Mouse (Mus musculus) right cerebral cortex, adult 2 months (tissue): ENCODE data around the gene Spsb2.
"Not testable (repeated sequence)": the region's sequence is repeated elsewhere in the genome, so short reads cannot be mapped to it uniquely, and the experiment has no call there.

Experiments used
- DNase-seq, 2 experiments: peaks; one replicate each; pipeline ENCODE4 v3.0.0; 2021 to 2022; ENCODE audit warnings: low spot score in 2 of 2

Spsb2 gene

DNA sequence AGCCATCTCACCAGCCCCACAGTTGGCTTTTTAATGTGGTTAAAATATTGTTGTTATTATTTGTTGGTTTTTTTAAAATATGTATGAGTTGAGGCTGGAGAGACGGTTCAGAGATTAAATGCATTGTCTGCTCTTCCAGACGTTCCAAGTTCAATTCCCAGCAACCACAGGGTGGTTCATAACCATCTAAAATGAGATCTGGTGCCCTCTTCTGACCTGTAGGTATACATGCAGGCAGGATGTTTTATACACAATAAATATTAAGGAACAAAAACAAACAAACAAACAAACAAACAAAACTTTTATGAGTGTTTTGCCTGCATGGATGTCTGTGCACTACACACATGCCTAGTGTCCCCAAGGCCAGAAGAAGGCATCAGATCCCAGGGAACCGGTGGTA lies 5.4 kb upstream of the Spsb2 start:
- no peak for DNase-seq

DNA sequence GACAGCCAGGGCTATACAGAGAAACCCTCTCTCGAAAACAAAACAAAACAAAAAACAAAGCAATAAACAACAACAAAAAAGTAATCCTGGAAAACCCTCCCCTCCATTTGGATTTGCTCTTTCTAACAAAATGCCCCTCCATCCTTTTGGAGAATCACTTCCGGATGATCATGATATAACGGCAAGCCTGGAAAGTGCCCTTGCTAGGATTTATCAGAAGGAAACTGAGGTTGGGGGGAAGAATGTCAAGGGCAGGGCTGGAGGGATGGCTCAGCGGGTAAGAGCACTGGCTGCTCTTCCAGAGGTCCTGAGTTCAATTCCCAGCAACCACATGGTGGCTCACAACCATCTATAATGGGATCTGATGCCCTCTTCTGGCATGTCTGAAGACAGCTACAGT lies 4.8 kb upstream of the Spsb2 start:
- DNase-seq: not testable (repeated sequence)

DNA sequence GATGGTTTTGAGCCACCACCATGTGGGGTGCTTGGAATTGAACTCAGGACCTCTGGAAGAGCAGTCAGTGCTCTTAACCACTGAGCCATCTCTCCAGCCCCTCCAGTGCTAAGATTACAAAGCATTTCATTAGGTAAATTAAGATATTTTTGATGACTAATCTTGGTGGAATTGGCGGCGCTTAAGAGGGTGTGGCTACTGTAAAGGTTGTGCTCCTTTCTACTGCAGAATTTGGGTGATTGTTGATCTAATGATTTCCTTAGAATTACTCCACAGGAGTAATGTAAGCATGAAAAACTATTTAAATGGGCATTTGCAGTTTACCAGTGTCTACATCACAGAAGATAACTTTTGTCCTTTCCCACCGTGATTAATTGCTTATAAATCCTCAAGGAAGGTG lies 4.1 kb upstream of the Spsb2 start:
- no peak for DNase-seq

DNA sequence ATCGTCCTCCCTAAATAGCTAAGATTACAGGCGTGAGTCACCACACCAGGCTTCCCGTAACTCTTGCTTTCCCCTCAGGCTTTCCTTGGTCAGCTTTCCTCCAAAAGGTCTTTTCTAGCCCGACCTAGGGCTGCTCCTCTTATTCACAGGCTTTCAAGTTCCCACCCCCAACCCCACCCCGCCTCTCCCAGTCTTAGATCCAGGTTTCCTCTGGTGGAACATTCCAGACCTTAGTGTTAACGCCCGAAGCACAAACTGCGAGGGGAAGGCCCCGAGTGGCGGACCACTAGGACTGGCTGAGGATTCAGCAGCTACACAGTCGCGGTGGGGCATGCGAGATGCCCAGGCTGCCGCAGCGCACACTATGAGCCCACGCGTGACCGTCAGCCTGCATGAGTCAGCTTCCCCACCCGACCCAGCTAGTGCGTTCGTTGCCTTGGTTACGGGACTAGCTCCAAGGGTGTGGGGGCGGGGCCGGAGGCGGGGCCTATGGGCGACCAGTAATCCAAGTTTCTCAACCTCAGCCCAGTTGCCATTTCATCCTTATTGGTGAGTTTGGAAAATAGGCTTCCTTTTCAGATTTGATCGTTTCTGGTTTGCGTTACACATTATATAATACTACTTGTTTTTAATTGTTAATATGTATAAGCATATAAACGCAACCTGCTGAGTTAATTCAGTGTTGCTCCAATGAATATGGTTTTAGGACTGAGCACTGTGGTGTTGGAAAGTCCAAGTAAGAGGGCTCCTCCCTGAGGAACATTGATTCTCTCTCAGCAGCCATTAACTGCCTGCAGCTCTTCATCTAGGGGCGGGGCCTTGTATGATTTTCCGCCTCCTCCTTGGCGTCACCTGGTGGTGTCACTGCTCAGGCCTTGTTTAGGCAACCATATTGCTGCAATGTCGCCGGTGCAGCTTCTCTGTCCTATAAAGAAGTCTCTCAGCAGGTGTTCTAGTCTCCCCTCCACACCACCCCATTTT lies 2.8 kb upstream of the Spsb2 start:
- DNase-seq: peak; percentile 96 to 97

DNA sequence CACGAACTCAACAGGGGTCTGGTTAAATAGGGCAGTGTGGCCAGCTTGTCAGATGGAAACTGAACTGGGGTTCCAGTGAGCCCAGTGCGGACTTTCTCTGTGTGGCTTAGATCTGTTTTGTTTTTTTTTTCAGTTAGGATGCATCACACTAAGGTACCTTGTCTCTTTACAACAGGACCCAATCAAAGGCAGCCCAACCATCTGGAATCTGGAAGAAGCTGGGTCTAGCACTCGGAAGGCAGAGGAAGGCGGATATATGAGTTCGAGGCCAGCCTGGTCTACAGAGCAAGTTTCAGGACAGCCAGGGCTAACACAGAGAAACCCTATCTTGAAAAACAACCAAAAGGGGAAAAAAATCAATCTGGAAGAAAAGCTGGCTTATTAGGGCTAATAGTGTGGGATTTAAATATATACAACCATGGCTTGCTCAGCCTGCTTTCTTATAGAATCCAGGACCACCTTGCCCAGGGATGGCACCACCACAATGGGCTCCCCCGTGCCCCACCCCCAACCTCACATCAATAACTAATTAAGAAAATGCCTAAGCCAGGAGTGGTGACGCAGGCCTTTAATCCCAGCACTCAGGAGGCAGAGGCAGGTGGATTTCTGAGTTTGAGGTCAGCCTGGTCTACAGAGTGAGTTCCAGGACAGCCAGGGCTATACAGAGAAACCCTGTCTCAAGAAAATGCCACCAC lies 1.9 kb upstream of the Spsb2 start:
- DNase-seq: no peak

DNA sequence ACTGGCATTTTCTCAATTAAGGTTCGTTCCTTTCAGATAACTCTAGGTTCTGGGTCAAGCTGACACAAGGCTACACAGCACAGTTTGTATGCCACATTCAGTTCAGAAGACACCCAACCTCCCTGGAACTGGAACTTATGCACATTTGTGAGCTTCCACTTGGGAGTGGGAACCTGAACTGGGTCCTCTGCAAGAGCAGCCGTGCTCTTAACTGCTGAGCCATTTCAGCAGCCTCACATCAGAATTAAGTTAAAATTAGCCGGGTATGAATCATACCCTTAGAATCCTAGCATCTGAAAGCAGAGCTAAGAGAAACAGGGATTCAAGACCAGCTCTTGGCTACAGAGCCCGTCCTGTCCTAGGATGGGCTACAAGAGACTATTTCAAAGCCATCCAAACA lies 1.1 kb upstream of the Spsb2 start:
- DNase-seq: peak; percentile 38 to 49

DNA sequence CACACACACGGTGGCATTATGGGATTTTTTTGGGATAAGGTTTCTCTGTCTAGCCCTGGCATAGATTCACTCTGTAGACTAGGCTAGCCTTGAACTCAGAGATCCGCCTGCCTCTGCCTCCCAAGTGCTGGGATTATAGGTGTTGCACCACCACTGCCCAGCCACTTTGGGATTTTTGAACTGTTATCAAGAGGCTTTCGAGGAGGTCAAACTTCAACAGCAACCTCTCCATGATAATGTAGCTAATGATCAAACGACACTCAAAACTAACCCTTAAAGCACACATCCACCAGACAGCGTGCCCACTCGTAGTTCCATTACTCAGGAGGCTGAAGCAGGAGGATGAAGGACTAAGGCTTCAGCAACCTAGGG lies 489 bp upstream of the Spsb2 start:
- DNase-seq: no peak

DNA sequence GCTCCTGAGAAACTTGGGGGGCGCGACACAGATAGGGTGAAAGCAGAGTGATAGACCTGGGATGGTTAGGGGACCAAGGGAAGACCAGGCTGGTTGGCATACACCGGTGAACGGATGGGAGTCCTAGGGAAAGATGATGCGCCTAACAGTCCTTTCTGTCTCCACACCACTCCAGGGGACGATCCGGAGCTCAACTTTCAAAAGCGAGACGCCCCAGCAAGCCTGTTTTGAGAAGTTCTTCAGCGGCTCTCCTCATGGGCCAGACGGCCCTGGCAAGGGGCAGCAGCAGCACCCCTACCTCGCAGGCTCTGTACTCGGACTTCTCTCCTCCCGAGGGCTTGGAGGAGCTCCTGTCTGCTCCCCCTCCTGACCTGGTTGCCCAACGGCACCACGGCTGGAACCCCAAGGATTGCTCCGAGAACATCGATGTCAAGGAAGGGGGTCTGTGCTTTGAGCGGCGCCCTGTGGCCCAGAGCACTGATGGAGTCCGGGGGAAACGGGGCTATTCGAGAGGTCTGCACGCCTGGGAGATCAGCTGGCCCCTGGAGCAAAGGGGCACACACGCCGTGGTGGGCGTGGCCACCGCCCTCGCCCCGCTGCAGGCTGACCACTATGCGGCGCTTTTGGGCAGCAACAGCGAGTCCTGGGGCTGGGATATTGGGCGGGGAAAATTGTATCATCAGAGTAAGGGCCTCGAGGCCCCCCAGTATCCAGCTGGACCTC lies 752 bp downstream of the Spsb2 start:
- peak in 1 of 2 experiments; percentile 71 for DNase-seq

DNA sequence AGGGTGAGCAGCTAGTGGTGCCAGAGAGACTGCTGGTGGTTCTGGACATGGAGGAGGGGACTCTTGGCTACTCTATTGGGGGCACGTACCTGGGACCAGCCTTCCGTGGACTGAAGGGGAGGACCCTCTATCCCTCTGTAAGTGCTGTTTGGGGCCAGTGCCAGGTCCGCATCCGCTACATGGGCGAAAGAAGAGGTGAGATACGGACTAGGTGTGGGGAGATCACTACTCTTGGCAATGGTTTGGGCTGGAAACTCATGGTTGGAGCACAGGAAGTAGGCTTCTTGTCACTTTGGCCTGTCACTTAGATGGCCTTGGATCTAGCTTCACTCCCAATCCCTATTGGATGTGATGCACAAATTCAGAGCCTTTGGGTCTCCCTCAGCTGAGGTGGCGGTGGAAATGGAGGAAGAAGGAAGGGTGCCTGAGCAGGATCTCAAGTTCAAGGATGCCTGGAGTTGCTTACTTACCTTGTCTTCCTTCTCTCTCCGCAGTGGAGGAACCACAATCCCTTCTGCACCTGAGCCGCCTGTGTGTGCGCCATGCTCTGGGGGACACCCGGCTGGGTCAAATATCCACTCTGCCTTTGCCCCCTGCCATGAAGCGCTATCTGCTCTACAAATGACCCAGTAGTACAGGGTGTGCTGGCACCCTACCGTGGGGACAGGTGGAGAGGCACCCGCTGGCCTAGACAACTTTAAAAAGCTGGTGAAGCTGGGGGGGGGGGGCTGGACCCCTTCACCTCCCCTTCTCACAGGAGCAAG lies 1.5 kb downstream of the Spsb2 start:
- no peak for DNase-seq

DNA sequence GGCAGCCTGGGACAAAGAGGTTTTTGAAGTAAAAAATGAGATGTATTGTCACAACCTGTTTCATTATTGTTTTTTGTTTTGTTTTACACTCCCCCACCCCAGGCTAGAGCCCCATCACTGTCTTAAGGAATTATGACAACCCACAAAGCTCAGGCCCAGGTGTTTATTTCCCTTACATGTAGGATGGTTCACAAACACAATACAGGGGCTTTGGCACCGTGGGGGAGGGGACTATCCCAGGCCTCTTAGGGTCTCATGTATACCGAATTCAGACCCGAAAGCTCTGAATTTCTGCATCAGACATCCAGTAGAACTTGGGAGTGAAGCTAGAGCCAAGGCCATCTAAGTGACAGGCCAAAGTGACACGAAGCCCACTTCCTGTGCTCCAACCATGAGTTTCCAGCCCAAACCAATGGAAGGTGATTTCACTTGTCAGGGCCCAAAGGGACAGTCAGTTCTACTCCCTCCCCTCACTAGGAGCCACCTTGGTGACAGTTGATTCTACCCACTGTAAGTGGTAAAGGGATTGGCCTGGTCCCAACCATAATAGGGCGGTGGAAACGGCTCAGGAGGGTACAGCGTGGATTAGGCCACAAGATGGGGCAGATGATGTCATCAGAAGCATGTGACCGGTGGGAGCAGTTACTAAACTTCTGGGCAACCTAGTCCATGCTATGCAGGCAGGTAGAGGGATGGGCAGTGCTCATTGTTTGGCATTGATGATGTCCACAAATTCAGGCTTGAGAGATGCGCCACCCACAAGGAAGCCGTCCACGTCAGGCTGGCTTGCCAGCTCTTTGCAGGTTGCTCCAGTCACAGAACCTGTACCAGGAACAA lies 2.3 kb downstream of the Spsb2 start:
- DNase-seq: not testable (repeated sequence)

DNA sequence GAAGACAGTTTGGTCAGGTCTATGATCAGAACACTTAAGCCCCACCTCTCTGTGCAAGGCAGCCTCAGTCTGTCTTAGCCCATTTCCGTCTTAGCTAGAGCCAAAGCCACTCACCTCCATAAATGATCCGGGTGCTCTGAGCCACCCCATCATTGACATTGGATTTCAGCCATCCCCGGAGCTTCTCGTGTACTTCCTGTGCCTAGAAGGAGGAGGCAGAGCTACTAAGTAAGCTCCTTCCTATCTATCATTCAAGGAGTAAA lies 2.9 kb downstream of the Spsb2 start:
- no peak for DNase-seq

DNA sequence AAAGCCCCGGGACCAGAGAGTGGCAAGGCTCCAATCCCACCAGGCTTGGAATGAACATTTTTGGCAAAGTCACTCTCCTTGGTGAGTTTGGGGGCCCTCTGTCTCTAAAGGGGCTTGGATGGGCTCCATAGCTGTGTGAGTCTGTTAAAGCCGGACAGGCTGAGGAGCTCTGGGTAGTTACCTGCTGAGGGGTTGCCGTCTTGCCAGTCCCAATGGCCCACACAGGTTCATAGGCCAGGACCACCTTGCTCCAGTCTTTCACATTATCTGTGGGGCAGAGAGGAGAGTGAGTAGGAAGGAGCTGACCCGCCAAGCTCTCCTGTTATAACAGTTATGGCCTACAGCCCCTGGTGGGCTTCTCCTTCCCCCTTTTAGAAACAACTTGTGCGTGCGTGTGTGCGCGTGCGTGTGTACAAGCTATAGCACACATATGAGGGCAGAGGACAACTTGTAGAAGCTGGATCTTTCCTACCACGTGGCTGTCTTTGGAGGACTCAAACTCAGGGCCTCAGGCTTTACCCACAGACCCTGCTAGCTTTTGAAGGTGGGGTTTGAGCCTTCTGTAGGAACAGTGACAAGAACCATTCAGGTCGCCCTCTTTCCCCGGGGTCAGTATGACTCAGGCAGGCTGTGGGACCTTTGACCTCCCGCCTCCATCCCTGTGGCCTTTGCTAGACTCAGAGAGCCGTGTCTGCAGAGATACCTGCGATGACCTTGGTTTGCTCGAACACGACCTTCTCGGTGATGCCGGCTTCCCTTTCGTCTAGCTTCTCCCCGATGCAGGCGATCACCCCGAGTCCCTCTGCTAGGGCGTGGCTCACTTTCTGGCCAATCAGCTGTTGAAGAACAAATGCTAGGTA lies 3.5 kb downstream of the Spsb2 start:
- DNase-seq: no peak

DNA sequence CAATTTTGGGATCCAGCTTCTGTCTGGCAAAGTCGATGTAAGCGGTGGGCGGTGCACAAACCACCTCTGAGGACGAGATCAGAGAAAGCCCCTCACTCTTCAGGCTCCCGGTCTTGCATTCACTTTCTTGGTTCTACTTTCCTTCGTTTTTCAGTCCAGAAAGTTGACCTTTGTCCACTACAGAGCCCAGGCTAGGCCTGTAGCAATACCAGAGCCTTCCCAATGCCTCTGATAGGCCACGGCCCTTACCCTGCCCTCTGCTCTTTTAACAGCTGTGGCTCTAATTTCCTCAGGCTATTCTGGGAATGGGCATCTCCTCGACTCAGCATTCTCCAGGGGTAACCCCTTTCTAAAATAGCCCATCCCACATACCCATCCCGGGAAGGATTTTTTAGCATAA lies 4.4 kb downstream of the Spsb2 start:
- peak in 1 of 2 experiments; percentile 24 for DNase-seq

DNA sequence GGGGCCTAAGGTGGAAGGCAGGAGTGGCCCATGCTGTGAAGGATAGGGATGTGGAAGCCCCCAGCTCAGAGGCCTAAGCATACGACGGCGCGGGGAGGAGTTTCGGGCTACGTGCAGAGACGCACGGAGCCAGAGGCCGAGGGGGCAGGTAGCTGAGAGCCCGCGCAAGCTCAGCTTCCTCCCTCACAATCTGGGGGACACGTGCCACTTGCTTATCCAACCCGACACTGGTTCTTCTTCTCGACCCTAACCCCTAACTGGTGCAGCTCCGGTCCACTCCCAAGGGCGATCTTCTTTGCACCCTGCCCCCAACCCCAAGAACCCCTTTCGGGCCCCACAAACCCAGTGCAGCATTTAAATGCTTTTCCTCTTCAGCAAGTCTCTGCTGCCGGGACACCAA lies 5.0 kb downstream of the Spsb2 start:
- peak; percentile 70 for DNase-seq

DNA sequence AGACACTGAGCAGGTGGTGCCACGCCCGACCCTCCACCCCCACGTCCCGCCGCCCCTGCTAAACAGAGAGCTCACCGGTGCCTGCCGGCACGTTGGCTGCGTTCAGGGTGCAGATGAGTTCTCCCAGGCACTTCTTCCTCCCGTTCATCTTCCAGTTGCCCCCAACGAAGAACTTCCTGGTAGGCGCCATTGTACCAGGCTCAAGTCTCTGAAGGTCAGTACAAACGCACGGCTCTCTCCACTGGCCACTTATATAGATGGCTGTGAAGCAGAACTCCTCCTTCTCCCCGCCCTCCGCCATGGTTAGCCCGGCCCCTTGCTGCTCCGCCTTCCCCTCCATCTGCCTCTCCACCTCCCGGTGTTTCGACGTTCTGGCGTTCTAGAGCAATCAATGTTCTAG lies 5.5 kb downstream of the Spsb2 start, which contains the start of gene Tpi1:
Tpi1 (minus strand) TSS at position 364 of the 400 bp plus-strand sequence.
- peak; percentile 86 to 89 for DNase-seq

DNA sequence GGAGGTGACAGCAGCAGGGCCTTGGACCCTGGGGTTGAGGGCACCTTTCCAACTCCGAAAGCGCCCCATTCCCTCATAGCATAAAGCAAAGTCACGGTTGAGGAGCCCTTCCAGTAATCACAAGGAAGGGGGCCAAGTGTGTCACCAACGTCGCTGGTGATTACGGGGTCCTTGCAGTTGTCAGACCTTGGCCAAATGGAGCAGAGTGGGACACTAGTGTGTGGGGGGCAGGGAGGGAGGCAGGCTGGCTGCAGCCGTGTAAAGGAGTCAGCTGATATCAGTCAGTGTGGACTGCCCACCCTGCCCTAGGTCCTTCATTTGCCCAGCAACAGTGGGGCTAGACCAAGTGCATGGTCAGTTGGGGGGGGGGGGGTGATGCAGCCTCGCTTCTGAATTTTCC lies 6.0 kb downstream of the Spsb2 start:
- no peak for DNase-seq

DNA sequence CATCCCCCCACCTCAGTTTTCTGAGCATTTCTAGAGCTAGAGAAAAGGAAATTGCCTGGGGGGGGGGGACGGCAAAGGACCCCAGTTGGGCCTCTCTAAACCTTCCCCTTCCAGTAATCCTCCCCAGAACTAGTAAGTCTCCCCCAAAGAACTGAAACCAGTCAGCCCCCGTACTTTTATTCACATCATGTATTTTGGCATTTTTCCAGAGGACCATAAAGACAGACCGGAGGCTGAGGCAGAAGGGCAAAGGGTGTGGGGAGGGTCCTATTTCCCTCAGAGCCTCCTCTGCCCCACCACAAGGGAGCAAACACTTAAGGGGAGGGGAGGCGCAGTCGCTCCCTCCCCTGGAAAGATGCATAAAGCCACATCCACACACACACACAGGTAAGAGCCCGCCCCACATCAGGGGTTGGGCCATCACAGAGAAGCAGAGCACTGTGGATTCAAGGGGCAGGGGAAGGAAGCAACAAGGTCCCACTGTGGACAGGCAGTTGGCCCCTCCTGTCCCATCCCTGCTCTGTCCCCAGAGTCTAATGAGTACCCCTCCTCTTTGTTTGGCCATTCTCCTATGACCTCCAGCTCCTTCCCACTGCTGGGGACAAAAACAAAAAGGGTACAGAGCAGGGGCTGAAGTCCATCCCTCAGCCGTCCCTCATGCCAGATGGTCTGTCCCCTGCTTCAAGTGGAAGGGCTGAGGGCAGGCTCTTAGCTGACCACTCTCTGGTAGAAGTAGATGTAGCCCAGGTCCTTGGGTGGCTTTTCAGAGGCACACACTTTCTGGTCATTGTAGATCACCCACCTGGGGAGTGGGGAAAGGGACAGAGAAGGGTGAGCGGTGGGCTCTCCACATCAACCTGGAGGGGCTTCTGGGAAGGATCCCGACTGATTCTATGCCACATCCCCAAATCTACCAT lies 6.7 kb downstream of the Spsb2 start:
- no peak for DNase-seq

DNA sequence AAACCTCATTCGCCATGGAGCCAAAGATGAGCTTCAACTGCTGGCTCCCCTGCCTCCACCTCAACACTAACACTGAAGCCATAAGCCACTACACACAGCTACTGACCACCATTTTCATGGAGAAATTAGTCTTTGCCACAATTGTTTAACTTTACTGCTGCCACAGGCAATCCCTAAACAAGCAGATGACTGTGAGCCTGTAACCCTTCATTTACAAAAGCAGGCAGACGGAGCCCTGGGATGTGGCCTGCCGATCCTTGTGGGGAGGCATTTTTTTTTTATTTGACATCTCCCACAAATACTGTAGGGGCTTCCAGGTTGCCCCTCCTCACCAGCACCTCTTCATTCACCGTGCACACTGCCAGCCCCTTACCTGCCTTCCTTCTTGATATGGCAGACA lies 8.2 kb downstream of the Spsb2 start:
- DNase-seq: no peak

DNA sequence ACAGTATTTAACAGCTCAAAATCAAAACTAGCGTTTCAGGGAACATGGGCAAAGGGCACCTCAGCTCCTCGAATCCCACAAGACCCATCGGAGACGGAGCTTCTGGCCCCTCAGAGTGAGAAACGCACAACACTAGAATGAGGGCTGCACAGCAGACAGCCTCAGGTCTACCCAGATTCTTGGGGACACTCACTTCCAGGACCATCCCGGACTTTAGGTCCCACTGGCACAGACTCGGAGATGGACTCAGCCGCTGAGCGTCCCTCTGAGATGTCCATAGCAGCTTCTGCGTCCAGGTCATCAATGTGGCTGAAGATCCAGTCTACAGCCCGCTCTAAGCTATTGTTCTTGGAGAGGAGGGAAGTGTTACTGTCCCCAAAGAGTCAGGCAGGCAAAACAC lies 8.7 kb downstream of the Spsb2 start:
- no peak for DNase-seq
